8 mouse cellular contexts compared by ENCODE assay signal in the genomic region with DNA sequence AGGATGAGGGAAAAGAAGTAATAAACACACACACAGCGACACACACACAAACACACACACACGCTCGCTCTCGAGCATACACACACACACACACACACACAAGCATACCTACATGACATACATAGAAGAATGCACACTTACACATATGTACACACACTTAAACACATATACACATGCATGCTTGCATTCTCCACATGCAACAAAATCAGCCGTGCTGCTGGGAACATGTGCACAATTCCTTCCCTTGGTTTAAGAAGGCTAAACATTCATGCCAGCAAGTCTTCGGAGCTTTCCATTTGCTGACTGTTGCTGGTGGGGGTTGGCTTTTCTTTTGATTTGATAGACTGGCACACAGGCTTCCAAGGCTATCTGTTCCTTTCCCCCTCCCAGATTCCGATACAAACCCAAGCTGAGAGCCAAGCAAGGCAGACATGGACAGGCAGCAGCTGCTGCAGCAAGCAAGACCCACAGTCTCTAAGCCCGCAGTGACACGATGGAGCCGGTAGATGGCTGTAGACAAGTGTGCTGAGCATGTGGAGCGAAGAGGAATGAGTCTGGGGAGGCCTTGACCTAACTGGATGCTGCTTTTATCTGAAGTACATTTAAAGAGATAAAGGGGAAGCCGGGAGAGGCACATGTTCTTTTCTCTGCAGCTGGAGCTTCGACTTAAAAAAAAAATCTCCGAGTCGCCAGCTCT.
DNase-seq lines count a peak whose midpoint lies in the region; ATAC-seq and TF ChIP-seq lines count a peak whose summit lies in the region.

No protein-coding gene starts in this region.

- no peaks in the 10 kb centered on the region for H3K4me1 ChIP-seq in CH12.LX (ENCODE audit: control insufficient read depth in 1 of 2, insufficient read depth in 2 of 2)
- H3K4me1 ChIP-seq in forebrain, postnatal 0 days (ENCODE audit: insufficient read depth): no peaks in the 10 kb centered on the region

- in situ Hi-C loops in CH12.LX (cut with MboI; ENCODE audit: low pct_ligation_motif_present, low pct_unique_long_range_greater_than_20kb, low sequenced_read_pairs): no loop called here

- H3K27ac ChIP-seq in CH12.LX (ENCODE audit: insufficient read depth, low read depth): no peak overlapping the region
- no peak overlapping the region for H3K27ac ChIP-seq in forebrain, postnatal 0 days (ENCODE audit: low read depth, low read length)

- peak; percentile 15 for TF ChIP-seq RAD21 in CH12.LX (IDR thresholded peaks at IDR 0.05; ENCODE audit: low read depth, low read length)

- H3K4me3 ChIP-seq in CH12.LX (replicated peaks in 1 of 3; ENCODE audit: low read depth in 2 of 3, low read length in 2 of 3, poor library complexity in 1 of 3): no peak overlapping the region
- no peak overlapping the region for H3K4me3 ChIP-seq in forebrain, postnatal 0 days (ENCODE audit: low read depth, low read length)

- H3K79me2 ChIP-seq in CH12.LX (replicated peaks; ENCODE audit: control insufficient read depth, extremely low read depth, insufficient read depth, poor library complexity, severe bottlenecking): no peaks in the 10 kb centered on the region

- H3K36me3 ChIP-seq in CH12.LX (replicated peaks in 1 of 2; ENCODE audit: control insufficient read depth in 1 of 2, insufficient read depth in 1 of 2, low read length in 1 of 2): no peaks in the 10 kb centered on the region
- H3K36me3 ChIP-seq in forebrain, postnatal 0 days (ENCODE audit: insufficient read depth): no peaks in the 10 kb centered on the region

- no peak for DNase-seq in CH12.LX (ENCODE audit: extremely low read depth)
- DNase-seq in forebrain, postnatal 0 days: peak; percentile 87
- DNase-seq in heart, postnatal 14 days: peak; percentile 63 to 71
- peak; percentile 78 for DNase-seq in layer of hippocampus, adult 11-12 months (ENCODE audit: low spot score)
- peak; percentile 9 to 10 for DNase-seq in lung, adult 18-20 months
- DNase-seq in ovary, postnatal 14 days (ENCODE audit: low spot score): peak; percentile 27
- DNase-seq in T-cell, adult 2 months (ENCODE audit: low spot score): no peak

- dilution Hi-C loops in CH12.LX (cut with MboI; ENCODE audit: extremely low pct_ligation_motif_present, extremely low pct_unique_long_range_greater_than_20kb, low sequenced_read_pairs): no loop called here

- no peak for TF ChIP-seq EP300 in CH12.LX (IDR thresholded peaks at IDR 0.05; ENCODE audit: low read length)

- TF ChIP-seq POLR2A in CH12.LX (IDR thresholded peaks at IDR 0.05; ENCODE audit: low read depth, low read length): no peak

- no peak overlapping the region for H3K9ac ChIP-seq in CH12.LX (ENCODE audit: insufficient read depth, low read depth)
- H3K9ac ChIP-seq in forebrain, postnatal 0 days: no peak overlapping the region

- H3K4me2 ChIP-seq in CH12.LX (ENCODE audit: insufficient read depth, low read depth, poor library complexity, severe bottlenecking): no peak overlapping the region
- H3K4me2 ChIP-seq in forebrain, postnatal 0 days (ENCODE audit: low read depth): 0 out of 2 replicates have a peak overlapping the region, but pooled peaks have one; percentile 8

- H3K9me3 ChIP-seq in CH12.LX (replicated peaks; ENCODE audit: low read length): peaks cover 82% of the 10 kb centered on the region
- no peaks in the 10 kb centered on the region for H3K9me3 ChIP-seq in forebrain, postnatal 0 days (ENCODE audit: low read length)

- H3K27me3 ChIP-seq in CH12.LX (replicated peaks): no peaks in the 10 kb centered on the region
- no peaks in the 10 kb centered on the region for H3K27me3 ChIP-seq in forebrain, postnatal 0 days (ENCODE audit: insufficient read depth, low read length)

- TF ChIP-seq CTCF in CH12.LX (conservative IDR thresholded peaks at IDR 0.05 in 1 of 2, IDR thresholded peaks at IDR 0.05 in 1 of 2; ENCODE audit: low read depth in 2 of 2, low read length in 2 of 2): peak in 1 of 2 experiments; percentile 18; a peak in 1 of 4 replicates
- TF ChIP-seq CTCF in forebrain, postnatal 0 days (IDR thresholded peaks at IDR 0.05; ENCODE audit: low read depth): peak; percentile 90

- WGBS in forebrain, postnatal 0 days: 34% methylated on average over 15 of the region's 15 CpGs

- peak; percentile 68; the same call in 1 of the 2 replicates for ATAC-seq in cerebellum, adult (ENCODE audit: insufficient number of reproducible peaks, low FRiP score, low TSS enrichment)
- peak; percentile 95 for ATAC-seq in forebrain, postnatal 0 days

- intact Hi-C loops in heart, postnatal 14 days (cut with DNase I): loop anchor here (5.0 kb wide), 1 partner anchor 1093 kb away; no protein-coding TSS in a partner anchor

TF ChIP-seq in CH12.LX, 34 proteins besides CTCF, POLR2A, EP300 and RAD21:
- TF ChIP-seq CHD1 (IDR thresholded peaks at IDR 0.05; ENCODE audit: low read depth, low read length) (no peak), TBP (conservative IDR thresholded peaks at IDR 0.05; ENCODE audit: low read depth, low read length) (no peak)

Comparison
In these comparisons a context has a peak if more than half of its experiments do, and no peak if none do; other contexts are left out.
1. DNase-seq: peak in forebrain, postnatal 0 days (single experiment), heart, postnatal 14 days (2 of 2), layer of hippocampus, adult 11-12 months (single experiment), lung, adult 18-20 months (2 of 2) and ovary, postnatal 14 days (single experiment); none in CH12.LX (single experiment) and T-cell, adult 2 months (single experiment).